Mouse (Mus musculus) heart, adult 2 months (tissue): Measurements from ENCODE around the gene Ganab.

ENCODE experiments used
- CTCF ChIP-seq: fragments of 200-600 bp; IDR thresholded peaks from 2 replicates; pipeline ENCODE4 v1.8.1; 2022; ENCODE audit warnings: antibody characterized with exemption, mild to moderate bottlenecking, moderate library complexity
- EP300 ChIP-seq: fragments of 200-500 bp; IDR thresholded peaks from 2 replicates; pipeline ENCODE4 v1.6.1; 2011; ENCODE audit warnings: low read depth, low read length, control low read depth; ENCODE audit not compliant: insufficient read depth
- POLR2A ChIP-seq: fragments of 200-500 bp; IDR thresholded peaks from 2 replicates; pipeline ENCODE4 v1.6.1; 2011; ENCODE audit warnings: mild to moderate bottlenecking, low read depth, low read length, control low read depth; ENCODE audit not compliant: insufficient read depth

DNA sequence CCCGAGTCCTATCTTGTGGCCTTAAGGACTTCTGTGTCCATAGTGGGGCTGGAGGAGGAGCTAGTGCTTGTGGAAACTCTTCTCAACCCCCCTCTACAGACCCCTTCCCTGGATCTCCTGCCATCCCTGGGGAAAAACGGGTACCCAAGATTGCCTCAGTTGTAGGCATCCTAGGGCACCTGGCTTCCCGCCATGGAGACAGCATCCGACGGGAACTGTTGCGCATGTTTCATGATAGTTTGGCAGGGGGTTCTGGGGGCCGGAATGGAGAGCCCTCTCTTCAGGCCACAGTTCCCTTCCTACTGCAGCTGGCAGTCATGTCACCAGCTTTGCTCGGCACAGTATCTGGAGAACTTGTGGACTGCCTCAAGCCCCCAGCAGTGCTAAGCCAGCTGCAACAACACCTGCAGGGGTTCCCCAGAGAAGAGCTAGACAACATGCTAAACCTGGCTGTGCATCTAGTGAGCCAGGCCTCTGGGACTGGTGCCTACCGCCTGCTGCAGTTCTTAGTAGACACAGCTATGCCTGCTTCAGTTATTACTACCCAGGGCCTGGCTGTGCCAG, 2.4 kb upstream of the Ganab start:
- TF ChIP-seq POLR2A = no peak
- TF ChIP-seq CTCF = no peak
- no peak for TF ChIP-seq EP300
